Mouse (Mus musculus): ENCODE data around the gene Olfr1417. TPM values are rescaled to one million over a fixed set of nuclear protein-coding genes. Genes with fewer than 3 reads are reported as not detected.

Olfr1417 gene
- not detected in 2 replicates for polyA plus RNA-seq (2021; fragmentation: Nextera tagmentation)
- long read RNA-seq, experiment 1 = 0 reads
- long read RNA-seq, experiment 2 = 0 reads

DNA sequence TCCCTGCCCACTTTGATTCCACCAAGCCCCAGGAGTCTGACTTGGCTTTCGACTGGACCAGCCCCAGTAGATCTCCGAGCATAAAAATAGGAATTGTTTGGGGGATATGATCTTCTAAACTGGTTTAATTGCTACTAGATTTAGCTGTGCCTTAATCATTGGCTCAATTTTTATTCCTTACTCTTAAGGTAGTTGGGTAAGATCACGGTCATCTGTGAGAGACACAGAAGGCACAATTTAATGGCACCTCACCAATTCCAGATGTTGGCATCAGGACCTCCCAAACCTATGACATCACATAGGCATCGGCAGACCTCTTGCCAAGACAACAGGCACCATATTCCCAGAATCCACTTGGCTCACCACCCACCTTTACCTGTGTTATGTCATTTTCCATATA, at the start of gene Olfr1417:
Olfr1417 (minus strand) TSS at position 101 of the 400 bp plus-strand sequence.

DNA sequence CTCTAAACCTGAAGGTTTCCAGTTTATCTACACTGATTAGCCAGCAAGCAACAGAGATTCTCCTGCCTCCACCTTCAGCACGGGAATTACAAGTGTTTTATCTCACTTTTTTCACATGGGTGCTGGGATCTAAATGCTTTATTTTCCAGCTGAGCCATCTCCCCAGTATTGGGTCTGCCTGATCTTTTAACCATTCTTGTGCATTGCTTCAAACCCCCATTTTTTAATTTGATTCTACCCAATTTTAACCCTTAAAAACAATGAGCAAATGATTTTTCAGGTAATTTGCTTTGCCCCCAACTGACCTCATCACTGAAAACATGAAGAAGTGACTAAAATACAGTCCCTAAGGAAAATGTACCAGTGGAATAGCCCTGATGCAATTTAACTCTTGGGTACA, 47.2 kb upstream of the Olfr1417 start, which contains the start of gene Olfr1420:
Olfr1420 (plus strand) TSS at position 301 of the 400 bp plus-strand sequence.

DNA sequence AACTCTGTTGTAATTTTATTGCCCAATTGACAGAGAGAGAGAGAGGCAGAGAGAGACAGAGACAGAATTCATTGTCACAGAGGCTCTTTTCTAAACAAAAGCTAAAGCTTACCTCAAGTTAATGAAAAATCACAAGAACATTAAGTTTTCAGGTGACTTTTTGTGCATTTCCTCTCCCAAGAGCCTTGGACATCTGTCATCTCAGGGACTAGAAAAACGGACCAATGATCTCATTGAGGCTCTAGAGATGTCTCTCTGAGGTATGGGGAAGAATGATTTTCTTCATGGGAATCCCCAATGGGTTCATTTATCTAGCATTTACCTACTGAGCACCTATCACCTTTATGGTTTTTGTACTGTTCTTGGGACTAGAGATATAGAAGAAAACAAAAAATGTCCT, 36.0 kb upstream of the Olfr1417 start, which contains the start of gene Olfr1419:
Olfr1419 (minus strand) TSS at position 101 of the 400 bp plus-strand sequence.

DNA sequence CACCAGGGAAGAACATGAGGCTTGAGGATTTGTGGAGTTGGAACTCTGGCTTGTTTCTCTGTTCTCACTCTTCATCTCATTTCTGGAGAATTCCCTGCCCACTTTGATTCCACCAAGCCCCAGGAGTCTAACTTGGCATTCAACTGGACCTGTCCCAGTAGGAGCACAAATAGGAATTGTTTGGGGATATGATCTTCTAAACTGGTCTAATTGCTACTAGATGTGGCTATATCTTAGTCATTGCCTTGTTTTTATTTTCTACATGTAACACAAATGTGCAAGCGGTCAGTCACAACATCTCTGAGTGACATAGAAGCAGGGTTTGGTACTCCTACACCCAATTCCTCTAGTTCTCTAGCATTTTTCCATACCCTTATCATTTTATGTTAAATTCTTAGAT, 21.9 kb upstream of the Olfr1417 start, which contains the start of gene Olfr1418:
Olfr1418 (minus strand) TSS at position 101 of the 400 bp plus-strand sequence.

DNA sequence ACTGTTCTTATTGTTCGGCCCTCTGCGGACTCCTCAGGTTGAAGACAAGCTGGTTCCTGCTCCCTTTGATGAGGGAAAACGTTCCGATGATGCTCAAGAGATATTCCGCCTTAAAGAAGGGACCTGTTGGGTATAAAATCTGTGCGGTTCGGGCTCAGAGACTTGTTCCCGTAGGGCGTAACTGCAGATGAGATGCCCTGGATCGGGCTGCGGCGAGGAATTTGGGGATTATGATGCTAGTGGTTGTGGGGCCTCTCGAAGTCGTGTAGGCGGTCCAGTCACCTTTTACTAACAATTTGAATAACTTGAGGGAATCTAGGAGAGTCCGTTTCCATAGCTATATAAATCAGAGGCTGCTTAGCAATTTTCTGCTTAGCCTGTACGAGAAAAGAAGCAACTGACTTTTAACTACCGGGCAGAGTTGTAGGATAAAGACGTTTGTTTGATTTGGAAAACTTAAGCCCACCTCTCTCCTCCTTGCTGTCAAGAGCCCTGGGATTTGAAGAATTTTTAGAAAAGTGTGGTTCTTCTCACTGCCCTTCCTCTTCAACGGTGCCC, 19.8 kb downstream of the Olfr1417 start, which contains the start of gene Stx3:
Stx3 (minus strand) TSS at position 261 of the 558 bp plus-strand sequence.

Other genes with a start within 250 kb of the Olfr1417 start
- 1.5 and 1.8 TPM in 2 replicates for gene Ms4a6d, start 234.4 kb downstream of the Olfr1417 start, polyA plus RNA-seq (2021; fragmentation: Nextera tagmentation)
- not detected in 2 replicates for gene Ms4a2, start 215.5 kb downstream of the Olfr1417 start, polyA plus RNA-seq (2021; fragmentation: Nextera tagmentation)
- not detected in 2 replicates for gene Ms4a3, start 198.4 kb downstream of the Olfr1417 start, polyA plus RNA-seq (2021; fragmentation: Nextera tagmentation)
- not detected in 2 replicates for gene Oosp2, start 178.7 kb downstream of the Olfr1417 start, polyA plus RNA-seq (2021; fragmentation: Nextera tagmentation)
- gene Oosp1, start 148.1 kb downstream of the Olfr1417 start, polyA plus RNA-seq (2021; fragmentation: Nextera tagmentation) = not detected in 2 replicates
- not detected in 2 replicates for gene Oosp3, start 142.2 kb downstream of the Olfr1417 start, polyA plus RNA-seq (2021; fragmentation: Nextera tagmentation)
- gene Gif, start 91.7 kb downstream of the Olfr1417 start, polyA plus RNA-seq (2021; fragmentation: Nextera tagmentation) = not detected in 2 replicates
- 50.9 and 52.3 TPM in 2 replicates for gene Mrpl16, start 68.8 kb downstream of the Olfr1417 start, polyA plus RNA-seq (2021; fragmentation: Nextera tagmentation)
- 6.8 and 7.4 TPM in 2 replicates for gene Stx3, start 19.8 kb downstream of the Olfr1417 start, polyA plus RNA-seq (2021; fragmentation: Nextera tagmentation)
- not detected in 2 replicates for gene Olfr1418, start 21.8 kb upstream of the Olfr1417 start, polyA plus RNA-seq (2021; fragmentation: Nextera tagmentation)
- not detected in 2 replicates for gene Olfr1419, start 35.9 kb upstream of the Olfr1417 start, polyA plus RNA-seq (2021; fragmentation: Nextera tagmentation)
- gene Olfr1420, start 47.3 kb upstream of the Olfr1417 start, polyA plus RNA-seq (2021; fragmentation: Nextera tagmentation) = not detected in 2 replicates
- gene Patl1, start 73.2 kb upstream of the Olfr1417 start, polyA plus RNA-seq (2021; fragmentation: Nextera tagmentation) = 2.1 and 2.3 TPM in 2 replicates
- 4.7 and 4.8 TPM in 2 replicates for gene Osbp, start 126.7 kb upstream of the Olfr1417 start, polyA plus RNA-seq (2021; fragmentation: Nextera tagmentation)
- gene Olfr1423, start 202.1 kb upstream of the Olfr1417 start, polyA plus RNA-seq (2021; fragmentation: Nextera tagmentation) = 0.04 TPM in 1 of 2 replicates, not detected in the other
- not detected in 2 replicates for gene Olfr1424, start 223.5 kb upstream of the Olfr1417 start, polyA plus RNA-seq (2021; fragmentation: Nextera tagmentation)
- gene Olfr1425, start 238.5 kb upstream of the Olfr1417 start, polyA plus RNA-seq (2021; fragmentation: Nextera tagmentation) = not detected in 2 replicates

Data from layer of hippocampus, adult 6 months (tissue).